Mouse (Mus musculus) urinary bladder, postnatal 10 days (tissue): ENCODE measurements around the gene Gm49393.
"Not testable (repeated sequence)": the region's sequence is repeated elsewhere in the genome, so short reads cannot be mapped to it uniquely, and the experiment has no call there.

Source experiments
- DNase-seq: peaks from one replicate; pipeline ENCODE4 v3.0.0; 2022; ENCODE audit warnings: low spot score

Gene Gm49393

GRCm38 (mm10) chr13:60935490-60935889 is at the start of gene Gm49393:
TSS of gene Gm49393 (minus strand) at chr13:60935590.
- DNase-seq: not testable (repeated sequence)

DNA sequence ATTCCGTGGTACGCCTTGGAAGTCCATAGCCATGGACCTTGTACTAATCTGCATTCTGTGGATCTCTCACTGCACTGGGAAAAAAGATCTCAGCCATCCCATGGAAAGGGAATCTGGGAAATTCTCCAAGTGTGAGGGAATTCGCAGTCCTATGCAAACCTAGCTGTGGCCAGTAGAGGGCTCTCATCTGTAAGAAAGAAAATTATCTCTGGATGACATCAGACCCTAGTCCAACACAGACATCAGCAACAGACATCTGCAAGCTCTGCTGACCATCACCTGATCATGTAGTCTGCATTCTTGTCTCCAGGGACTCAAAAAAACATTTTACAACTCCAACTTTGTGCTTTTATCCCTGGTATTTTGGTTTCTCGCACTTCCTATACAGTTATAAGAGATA is 36.9 kb upstream of the Gm49393 start:
- not testable (repeated sequence) for DNase-seq

DNA sequence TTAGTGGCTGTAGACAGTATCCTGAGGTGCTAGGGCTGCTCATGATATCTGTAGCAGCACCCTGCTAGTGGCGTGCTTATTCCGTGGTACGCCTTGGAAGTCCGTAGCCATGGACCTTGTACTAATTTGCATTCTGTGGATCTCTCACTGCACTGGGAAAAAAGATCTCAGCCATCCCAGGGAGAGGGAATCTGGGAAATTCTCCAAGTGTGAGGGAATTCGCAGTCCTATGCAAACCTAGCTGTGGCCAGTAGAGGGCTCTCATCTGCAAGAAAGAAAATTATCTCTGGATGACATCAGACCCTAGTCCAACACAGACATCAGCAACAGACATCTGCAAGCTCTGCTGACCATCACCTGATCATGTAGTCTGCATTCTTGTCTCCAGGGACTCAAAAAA is 28.6 kb upstream of the Gm49393 start:
- not testable (repeated sequence) for DNase-seq

DNA sequence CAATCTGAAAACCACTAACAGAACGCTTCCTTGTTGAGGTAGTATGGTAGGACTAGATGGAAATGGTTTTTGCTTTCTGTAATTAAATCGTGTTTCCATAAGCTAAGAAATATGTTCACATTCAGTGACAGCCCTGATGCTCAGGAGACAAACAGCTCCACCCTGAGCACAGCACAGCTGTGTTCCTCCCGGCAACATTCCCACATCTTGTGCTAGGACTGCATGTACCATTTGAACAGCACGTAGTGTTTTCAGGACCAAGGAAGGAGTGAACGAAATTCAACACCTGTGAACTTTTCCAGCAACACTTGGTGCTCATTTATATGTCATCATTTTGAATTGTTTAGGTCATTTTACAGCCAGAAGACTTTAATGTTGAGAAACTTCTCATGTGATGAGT is 26.3 kb upstream of the Gm49393 start:
- DNase-seq: no peak

DNA sequence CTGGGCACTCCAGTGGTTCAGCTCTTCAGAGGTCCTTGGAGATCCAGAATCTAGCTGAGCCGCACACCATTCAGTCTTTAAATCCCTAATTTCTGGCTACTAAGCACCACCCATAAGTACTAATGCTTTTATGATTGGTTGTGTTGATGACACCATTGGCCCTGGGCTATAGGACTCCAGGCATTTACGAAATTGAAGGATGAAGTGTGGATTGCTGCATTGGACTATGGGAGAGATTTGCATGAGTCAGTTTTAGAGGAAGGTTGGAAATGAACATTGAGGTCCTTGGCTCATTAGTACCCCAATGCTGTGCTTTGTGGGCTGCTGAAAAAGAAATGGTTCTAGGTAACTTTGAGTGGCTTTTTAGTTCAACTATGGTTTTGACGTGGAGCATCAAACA is 6.5 kb upstream of the Gm49393 start, which contains the start of gene Tpbpa:
TSS of gene Tpbpa (minus strand) at position 101 of the 400 bp plus-strand sequence.
- DNase-seq: not testable (repeated sequence)

- DNase-seq: no peak
These were observed 1.1 kb upstream of the Gm49393 start, which contains the start of the genes Gm49391 and Ctla2a for GRCm38 (mm10) chr13:60936500-60936901. TSS of gene Gm49391 (minus strand) at chr13:60936571. TSS of gene Ctla2a (minus strand) at chr13:60936625.

GRCm38 (mm10) chr13:60904780-60905179 is 30.6 kb downstream of the Gm49393 start, which contains the start of gene Tpbpb:
TSS of gene Tpbpb (minus strand) at chr13:60904880.
- not testable (repeated sequence) for DNase-seq

- no peak for DNase-seq
These were observed 38.1 kb downstream of the Gm49393 start, which contains the start of gene Ctla2b for GRCm38 (mm10) chr13:60897328-60897727. TSS of gene Ctla2b (minus strand) at chr13:60897447.

DNA sequence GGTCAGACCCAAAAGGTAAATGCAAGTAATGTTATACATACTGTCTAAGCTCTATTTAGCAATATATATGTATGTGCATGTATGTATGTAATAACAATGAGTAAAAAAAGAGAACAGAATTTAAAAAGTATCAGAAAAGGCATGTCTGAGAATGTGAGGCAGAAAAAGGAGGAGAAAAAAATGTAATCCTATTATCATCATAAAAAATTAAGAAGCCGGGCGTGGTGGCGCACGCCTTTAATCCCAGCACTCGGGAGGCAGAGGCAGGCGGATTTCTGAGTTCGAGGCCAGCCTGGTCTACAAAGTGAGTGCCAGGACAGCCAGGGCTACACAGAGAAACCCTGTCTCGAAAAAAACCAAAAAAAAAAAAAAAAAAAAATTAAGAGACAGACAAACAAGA is 38.6 kb downstream of the Gm49393 start, which contains the start of gene Gm49392:
TSS of gene Gm49392 (minus strand) at position 101 of the 400 bp plus-strand sequence.
- not testable (repeated sequence) for DNase-seq

DNA sequence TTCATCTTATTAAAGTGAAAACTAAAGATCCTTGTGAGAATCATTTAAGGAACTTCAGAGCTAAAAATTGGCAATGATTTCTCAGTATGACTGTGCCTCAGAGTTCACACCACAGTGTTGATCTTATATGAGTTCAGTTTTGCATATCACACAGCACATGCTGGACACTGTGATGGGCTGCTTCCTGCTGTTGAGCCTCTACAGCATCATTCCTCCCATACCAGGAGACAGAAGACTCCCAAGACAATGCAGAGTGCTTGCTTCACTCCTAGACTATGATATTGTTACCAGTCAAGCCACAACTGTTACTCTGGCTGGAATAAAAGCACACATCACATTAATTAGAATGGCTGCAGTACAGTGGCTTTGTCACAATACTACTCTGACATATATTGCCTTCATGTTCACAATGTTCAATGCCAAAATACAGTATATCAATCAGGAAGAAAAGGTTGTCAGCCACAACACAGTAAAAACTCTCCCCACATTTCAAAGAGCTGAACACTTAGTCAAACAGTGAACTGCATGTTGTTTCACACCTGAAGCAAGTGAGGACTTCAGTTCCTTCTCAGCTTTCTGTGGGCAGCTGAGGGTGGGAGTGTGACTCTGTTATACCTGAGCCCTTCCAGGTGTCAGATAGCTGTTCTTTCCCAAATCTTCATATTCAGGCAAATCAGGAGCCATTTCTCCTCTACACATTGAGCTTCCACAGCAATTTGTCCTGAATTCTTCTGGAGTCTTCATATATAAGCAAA is 39.8 kb downstream of the Gm49393 start:
- DNase-seq: no peak

DNA sequence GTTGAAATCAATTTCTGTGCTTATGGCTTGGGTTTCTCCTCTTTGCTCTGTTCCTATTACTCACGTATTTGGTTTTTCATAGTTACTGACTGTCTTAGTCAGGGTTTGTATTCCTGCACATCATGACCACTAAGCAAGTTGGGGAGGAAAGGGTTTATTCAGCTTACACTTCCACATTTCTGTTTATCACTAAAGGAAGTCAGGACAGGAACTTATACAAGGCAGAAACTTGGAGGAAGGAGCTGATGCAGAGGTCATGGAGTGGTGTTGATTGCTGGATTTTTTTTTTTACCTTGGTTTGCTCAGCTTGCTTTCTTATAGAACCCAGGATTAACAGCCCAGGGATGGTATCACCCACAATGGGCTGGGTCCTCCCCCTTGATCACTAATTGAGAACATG is 43.1 kb downstream of the Gm49393 start:
- DNase-seq: no peak

GRCm38 (mm10) chr13:60864281-60864680 is 71.1 kb downstream of the Gm49393 start, which contains the start of gene 4930486L24Rik:
TSS of gene 4930486L24Rik (minus strand) at chr13:60864475.
- DNase-seq: no peak

GRCm38 (mm10) chr13:60848241-60849120 is 86.9 kb downstream of the Gm49393 start:
- DNase-seq: no peak

- DNase-seq: no peak
These were observed 92.2 kb downstream of the Gm49393 start for GRCm38 (mm10) chr13:60843153-60843552.

DNA sequence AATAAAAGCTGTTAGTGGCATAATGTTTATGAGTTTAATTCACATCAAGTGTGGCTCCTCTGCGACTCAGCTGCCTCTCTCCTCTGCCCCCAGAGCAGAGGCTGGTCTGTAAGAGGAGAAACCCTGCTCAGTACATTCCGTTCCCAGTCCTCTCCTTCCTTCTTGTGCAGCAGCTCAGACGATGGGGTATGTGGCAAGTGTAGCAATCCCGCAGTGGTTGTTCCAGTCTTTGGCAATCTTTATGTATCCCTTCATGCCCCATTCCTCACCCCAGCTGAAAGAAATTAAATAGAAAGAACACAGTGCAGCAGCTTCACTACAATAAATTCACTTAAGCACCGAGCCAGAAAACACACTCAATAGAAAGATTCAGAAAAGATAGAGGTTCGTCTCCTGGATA is 92.7 kb downstream of the Gm49393 start:
- DNase-seq: no peak

DNA sequence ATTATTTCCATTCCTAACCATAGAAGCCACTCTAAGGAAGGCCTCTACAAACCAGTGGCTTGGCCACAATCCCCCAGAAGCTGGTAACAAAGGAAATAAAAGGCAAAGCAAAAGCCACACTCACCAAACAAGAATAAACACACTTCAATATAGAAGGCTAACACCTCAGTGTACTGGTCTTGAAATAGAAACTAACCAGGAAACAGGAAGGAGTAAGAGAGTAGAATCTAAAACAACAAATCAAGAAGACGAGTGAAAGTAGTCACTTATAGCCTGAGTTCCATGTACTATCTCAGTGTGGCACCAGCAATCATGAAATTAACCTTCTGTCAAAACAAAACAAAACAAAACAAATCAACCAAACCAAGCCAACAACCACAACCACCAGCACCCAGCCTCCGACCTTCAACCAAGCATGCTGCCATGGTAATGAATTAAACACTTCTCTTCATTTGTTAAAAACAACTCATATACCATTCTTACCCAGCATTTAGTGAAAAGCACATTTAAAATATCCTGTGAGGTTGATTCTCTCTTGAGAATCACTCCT is 96.0 kb downstream of the Gm49393 start:
- DNase-seq: no peak

DNA sequence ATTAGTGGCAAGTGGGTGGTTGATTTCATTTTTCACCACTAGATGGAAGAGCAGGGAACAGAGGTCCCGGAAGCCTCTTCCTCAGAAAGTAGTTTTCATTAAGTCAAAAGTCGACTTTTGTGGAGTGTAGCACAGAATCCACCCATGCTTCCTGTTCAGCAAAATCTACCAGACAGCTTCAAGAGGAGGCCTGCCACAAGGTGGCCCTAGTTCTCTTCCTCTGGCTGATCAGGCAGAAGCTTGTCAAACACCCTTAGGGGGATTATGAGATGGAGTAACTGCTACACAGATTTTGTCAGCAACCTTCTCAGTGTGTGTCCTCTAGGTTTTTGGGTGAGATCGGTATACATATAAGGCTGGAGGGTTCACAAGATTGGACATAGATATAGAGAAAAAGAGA is 109.3 kb downstream of the Gm49393 start:
- no peak for DNase-seq

DNA sequence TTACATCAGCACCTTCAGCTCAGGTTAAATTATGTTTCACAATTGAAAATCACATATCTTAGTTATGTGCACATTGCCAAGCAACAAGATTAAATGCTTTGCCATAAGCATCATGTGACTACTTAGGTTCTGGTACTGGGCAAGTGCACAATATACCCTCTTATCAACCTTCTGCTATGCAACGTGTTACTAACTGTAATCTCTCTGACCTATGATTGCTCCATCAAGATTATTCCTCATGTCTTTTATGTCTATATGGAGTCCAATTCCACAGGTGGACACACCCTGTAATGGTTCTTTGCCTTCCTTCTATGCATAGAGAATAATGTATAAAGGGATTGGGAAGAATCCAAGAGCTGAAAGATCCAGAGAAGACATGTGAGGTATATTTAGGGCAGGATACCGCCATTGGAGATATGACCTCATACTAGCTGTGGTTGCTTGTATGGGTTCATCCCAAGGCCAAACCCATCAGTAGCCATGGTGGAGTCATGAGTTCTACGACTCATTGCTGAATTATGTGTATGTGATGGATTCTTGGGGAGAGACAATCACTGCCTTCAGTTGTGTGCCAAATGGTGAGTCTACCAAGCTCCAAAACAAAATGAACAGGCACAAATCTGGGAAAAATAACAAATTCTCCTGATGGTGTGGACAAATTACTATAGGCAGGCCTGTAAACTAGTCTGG is 114.8 kb downstream of the Gm49393 start:
- no peak for DNase-seq

GRCm38 (mm10) chr13:60819469-60819868 is 115.9 kb downstream of the Gm49393 start:
- DNase-seq: no peak

DNA sequence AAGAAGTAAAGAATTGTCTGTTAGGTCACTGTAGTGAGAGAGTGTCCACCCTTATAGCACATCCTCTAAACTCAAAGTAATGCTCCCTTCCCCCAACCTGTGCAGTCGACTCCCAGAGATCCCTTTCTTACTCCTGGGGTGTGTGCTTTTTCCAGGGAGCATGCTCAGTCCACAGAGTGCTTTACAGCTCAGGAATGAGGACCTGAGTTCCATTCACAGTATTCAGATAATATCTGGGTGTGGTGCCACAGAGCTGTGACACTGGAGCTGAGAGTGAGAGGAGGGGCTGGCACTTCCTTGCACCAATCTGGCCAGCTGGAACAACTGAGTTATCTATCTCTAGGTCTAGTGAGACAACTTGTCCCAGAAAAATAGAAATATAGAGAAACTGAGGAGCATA is 121.7 kb downstream of the Gm49393 start:
- no peak for DNase-seq

GRCm38 (mm10) chr13:60812768-60813167 is 122.6 kb downstream of the Gm49393 start:
- no peak for DNase-seq

- no peak for DNase-seq
These were observed 125.7 kb downstream of the Gm49393 start for GRCm38 (mm10) chr13:60809690-60810089.
